In the genomic region with DNA sequence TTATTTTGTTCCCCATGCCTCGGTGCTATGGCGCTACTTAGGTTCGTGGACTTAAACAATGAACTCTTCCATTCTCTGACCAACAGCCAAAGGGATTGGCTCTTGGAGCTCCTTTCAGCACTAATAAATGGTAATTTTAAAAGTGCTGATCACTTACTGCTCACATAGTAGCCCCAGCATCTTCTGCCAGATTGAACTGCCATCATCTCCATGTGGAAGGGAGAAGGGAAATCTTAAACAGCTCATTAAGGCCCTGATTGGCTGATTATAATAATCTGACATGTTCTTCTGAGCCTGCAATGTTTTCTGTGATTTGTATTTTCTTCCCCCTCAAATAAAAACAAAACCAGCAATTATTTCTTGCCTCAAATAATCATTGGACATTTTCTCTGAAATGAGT, we compare ENCODE assay signal across 18 mouse cellular contexts.
"Had no signal": no experiment of that assay in that cellular context is flagged by ENCODE, and none has a peak within 500 bp of the region (broad histone marks: within the 10 kb centered on the region; RNA-seq: fewer than 3 reads in every experiment).

No protein-coding gene starts in this region.

- H3K4me2 ChIP-seq: lung, embryonic 15.5 days; midbrain, embryonic 12.5 days; neural tube, embryonic 13.5 days; neural tube, embryonic 15.5 days had no signal

- ATAC-seq: midbrain, embryonic 16.5 days had no signal

- H3K4me3 ChIP-seq: lung, embryonic 15.5 days; midbrain, embryonic 10.5 days; midbrain, embryonic 12.5 days; myocyte; neural tube, embryonic 13.5 days; neural tube, embryonic 15.5 days had no signal

- DNase-seq: lung, adult 18-20 months; lung, postnatal 10 days; midbrain, embryonic 14.5 days; retina, postnatal 1 day; right cerebral cortex, adult 18-20 months; right cerebral cortex, postnatal 25 days; right cerebral cortex, postnatal 4 days; spleen, adult 18-20 months; thymus, adult 18-20 months; thymus, postnatal 14 days; thymus, postnatal 36 days had no signal

- H3K27ac ChIP-seq: lung, embryonic 15.5 days; midbrain, embryonic 10.5 days; midbrain, embryonic 12.5 days; neural tube, embryonic 13.5 days; neural tube, embryonic 15.5 days had no signal

- H3K27me3 ChIP-seq: lung, embryonic 15.5 days; midbrain, embryonic 12.5 days; neural tube, embryonic 13.5 days; neural tube, embryonic 15.5 days had no signal

- H3K36me3 ChIP-seq: lung, embryonic 15.5 days; midbrain, embryonic 10.5 days; midbrain, embryonic 12.5 days; neural tube, embryonic 13.5 days; neural tube, embryonic 15.5 days had no signal

- H3K4me1 ChIP-seq: lung, embryonic 15.5 days; midbrain, embryonic 10.5 days; midbrain, embryonic 12.5 days; neural tube, embryonic 13.5 days; neural tube, embryonic 15.5 days had no signal

- H3K9ac ChIP-seq: lung, embryonic 15.5 days; midbrain, embryonic 12.5 days; neural tube, embryonic 13.5 days; neural tube, embryonic 15.5 days had no signal

- H3K9me3 ChIP-seq: lung, embryonic 15.5 days; midbrain, embryonic 10.5 days; midbrain, embryonic 12.5 days; neural tube, embryonic 13.5 days; neural tube, embryonic 15.5 days had no signal
